Mouse (Mus musculus): Measurements from ENCODE around the gene Pspn.

The Pspn gene

GRCm38 (mm10) chr17:56999968-57000609 is at the start of gene Pspn:
Gene Pspn, minus strand, starts transcription at chr17:57000018.
- no peak for DNase-seq (ENCODE audit: low spot score)

GRCm38 (mm10) chr17:57048816-57049215 is 49.0 kb upstream of the Pspn start:
- DNase-seq (ENCODE audit: low spot score), result no peak

- peak; percentile 73 for DNase-seq (ENCODE audit: low spot score)
Measured at GRCm38 (mm10) chr17:57047406-57047805, 47.6 kb upstream of the Pspn start.

GRCm38 (mm10) chr17:57041554-57041953 is 41.7 kb upstream of the Pspn start, which contains the start of gene Slc25a41:
Gene Slc25a41, minus strand, starts transcription at chr17:57041654.
- DNase-seq (ENCODE audit: low spot score), result no peak

- no peak for DNase-seq (ENCODE audit: low spot score)
Measured at GRCm38 (mm10) chr17:57038978-57039377, 39.2 kb upstream of the Pspn start.

GRCm38 (mm10) chr17:57032854-57033253 is 33.0 kb upstream of the Pspn start:
- no peak for DNase-seq (ENCODE audit: low spot score)

- DNase-seq (ENCODE audit: low spot score), result peak; percentile 99
Measured at GRCm38 (mm10) chr17:57031661-57032420, 32.0 kb upstream of the Pspn start.

GRCm38 (mm10) chr17:57030931-57031660 is 31.3 kb upstream of the Pspn start, which contains the start of gene Khsrp:
Gene Khsrp, minus strand, starts transcription at chr17:57031522.
- peak; percentile 96 for DNase-seq (ENCODE audit: low spot score)

- no peak for DNase-seq (ENCODE audit: low spot score)
Measured at GRCm38 (mm10) chr17:57029691-57030090, 29.9 kb upstream of the Pspn start.

- no peak for DNase-seq (ENCODE audit: low spot score)
Measured at GRCm38 (mm10) chr17:57027471-57027870, 27.7 kb upstream of the Pspn start.

- no peak for DNase-seq (ENCODE audit: low spot score)
Measured at GRCm38 (mm10) chr17:57020960-57021359, 21.1 kb upstream of the Pspn start.

- no peak for DNase-seq (ENCODE audit: low spot score)
Measured at GRCm38 (mm10) chr17:57019693-57020092, 19.9 kb upstream of the Pspn start.

- DNase-seq (ENCODE audit: low spot score), result no peak
Measured at GRCm38 (mm10) chr17:57012245-57012795, 12.5 kb upstream of the Pspn start.

GRCm38 (mm10) chr17:57011236-57012141 is 11.7 kb upstream of the Pspn start, which contains the start of the genes Gtf2f1 and Gm17949:
Gene Gtf2f1, minus strand, starts transcription at chr17:57011288.
Gene Gm17949, plus strand, starts transcription at chr17:57011469.
- DNase-seq (ENCODE audit: low spot score), result peak; percentile 95

GRCm38 (mm10) chr17:57010911-57011235 is 11.1 kb upstream of the Pspn start:
- no peak for DNase-seq (ENCODE audit: low spot score)

GRCm38 (mm10) chr17:57007137-57007905 is 7.5 kb upstream of the Pspn start:
- no peak for DNase-seq (ENCODE audit: low spot score)

GRCm38 (mm10) chr17:57003994-57004393 is 4.2 kb upstream of the Pspn start:
- no peak for DNase-seq (ENCODE audit: low spot score)

- no peak for DNase-seq (ENCODE audit: low spot score)
Measured at GRCm38 (mm10) chr17:57001228-57001627, 1.4 kb upstream of the Pspn start.

- DNase-seq (ENCODE audit: low spot score), result no peak
Measured at GRCm38 (mm10) chr17:56999414-56999813, 404 bp downstream of the Pspn start.

GRCm38 (mm10) chr17:56997029-56997667 is 2.7 kb downstream of the Pspn start, which contains the start of gene Alkbh7:
Gene Alkbh7, plus strand, starts transcription at chr17:56997339.
- peak; percentile 95 for DNase-seq (ENCODE audit: low spot score)

All from testis, postnatal 10 days (tissue).